In genomic region chr14:57684579-57684978, GRCm38 (mm10) we compare ENCODE assay signal across 8 mouse cellular contexts. TPM values are rescaled to one million over a fixed set of nuclear protein-coding genes. Genes with fewer than 3 reads are reported as not detected.
DNase-seq lines count a peak whose midpoint lies in the region; ATAC-seq and TF ChIP-seq lines count a peak whose summit lies in the region.

No protein-coding gene starts in this region.

- H3K27me3 ChIP-seq in liver, adult 2 months (ENCODE audit: control insufficient read depth, insufficient read depth, low read length) = no peaks in the 10 kb centered on the region

- peak; percentile 28 for DNase-seq in cerebellum, adult 11 months
- DNase-seq in right cerebral cortex, adult 2 months (ENCODE audit: low spot score in 2 of 2) = peak; percentile 42 to 59
- no peak for DNase-seq in right cerebral cortex, postnatal 36 days (ENCODE audit: low spot score in 2 of 2)
- peak; percentile 57 to 82 for DNase-seq in cerebellum, postnatal 25 days
- peak; percentile 66 to 86 for DNase-seq in heart, postnatal 36 days
- peak; percentile 26 for DNase-seq in liver, adult 2 months (ENCODE audit: extremely low read depth, low read depth, low spot score)
- DNase-seq in retina, adult 2 months (ENCODE audit: low read depth, low spot score) = peak; percentile 37

- H3K9ac ChIP-seq in liver, adult 2 months (ENCODE audit: low read depth, low read length) = no peak overlapping the region

- intact Hi-C loops in heart, postnatal 36 days (cut with DNase I) = loop anchor here (2.0 to 10.0 kb wide), 2 partner anchors 142 to 320 kb away; partner anchors contain the start of genes Mrpl57 and Ska3

- no peak overlapping the region for H3K4me3 ChIP-seq in liver, adult 2 months (ENCODE audit: insufficient read depth, low read depth, low read length)

- no peaks in the 10 kb centered on the region for H3K79me2 ChIP-seq in liver, adult 2 months (ENCODE audit: control insufficient read depth, insufficient read depth, low read length)

- H3K4me1 ChIP-seq in liver, adult 2 months (ENCODE audit: control insufficient read depth, insufficient read depth, low read length) = no peaks in the 10 kb centered on the region

- 3% methylated on average over 1 of the region's 1 CpGs for WGBS in liver, adult 2 months

- no peak for ATAC-seq in cerebellum, adult (ENCODE audit: insufficient number of reproducible peaks, low FRiP score, low TSS enrichment)

- TF ChIP-seq POLR2A in liver, adult 2 months (IDR thresholded peaks at IDR 0.05; ENCODE audit: extremely low read depth, insufficient read depth, low read length) = no peak

- no peak overlapping the region for H3K27ac ChIP-seq in liver, adult 2 months (replicated peaks; ENCODE audit: insufficient read depth, low read depth, low read length)

- H3K36me3 ChIP-seq in liver, adult 2 months (ENCODE audit: control insufficient read depth, insufficient read depth, low read length) = peaks cover 2% of the 10 kb centered on the region; the same call in 1 of the 2 replicates

- TF ChIP-seq CTCF in liver, adult 2 months (IDR thresholded peaks at IDR 0.05; ENCODE audit: low read depth, low read length) = peak; percentile 57; the same call in 1 of the 2 replicates

RNA-seq across cellular contexts. Expression of gene Xpo4, which starts 19.3 kb away (rescaled TPM):
- 10 to 100 TPM; 10.5 to 12.7 TPM for total RNA-seq in heart, postnatal 36 days (2021)
- 8.0 and 8.1 TPM in 2 replicates for total RNA-seq in liver, adult 2 months (2014; rRNA removed)
- 1.5 and 1.6 TPM in 2 replicates for polyA plus RNA-seq in liver, adult 2 months (2012; rRNA removed)

Comparison
In these comparisons a context has a peak if more than half of its experiments do, and no peak if none do; other contexts are left out.
1. DNase-seq: peak in cerebellum, adult 11 months (single experiment), right cerebral cortex, adult 2 months (2 of 2), cerebellum, postnatal 25 days (2 of 2), heart, postnatal 36 days (2 of 2), liver, adult 2 months (single experiment) and retina, adult 2 months (single experiment); none in right cerebral cortex, postnatal 36 days (0 of 2).